Mouse (Mus musculus): ENCODE measurements around the gene Abcb8. TPM values are rescaled to one million over a fixed set of nuclear protein-coding genes. Genes with fewer than 3 reads are reported as not detected.
A peak's percentile ranks its signal among the peaks of the same experiment; 100 is the strongest.

Gene Abcb8
- total and polyA plus RNA-seq, 3 experiments = 81.2 to 151 (median 89.8) TPM

DNA sequence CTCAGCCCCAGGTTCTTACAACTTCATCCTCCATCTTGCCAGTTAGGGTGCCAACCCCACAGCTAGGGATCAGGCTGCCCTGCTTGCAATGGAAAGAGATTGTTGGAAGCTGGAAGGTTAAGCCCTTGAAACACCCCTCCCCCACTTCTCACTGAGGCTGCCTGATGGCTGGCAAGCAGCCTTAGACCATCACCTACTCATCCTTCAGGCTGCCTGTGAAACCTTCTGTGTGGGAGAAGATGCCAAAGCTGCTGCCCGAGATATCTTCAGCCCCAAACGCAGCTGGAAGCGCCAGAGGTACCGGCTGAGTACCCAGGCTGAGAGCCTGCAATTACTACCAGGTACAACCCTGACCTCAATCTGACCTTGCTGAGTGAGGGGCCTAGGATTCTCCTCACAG, 14.0 kb upstream of the Abcb8 start:
- TF ChIP-seq EP300 (IDR thresholded peaks at IDR 0.05; ENCODE audit: insufficient read depth, low read depth, low read length) (no peak), POLR2A (IDR thresholded peaks at IDR 0.05; ENCODE audit: insufficient read depth, low read depth, low read length) (no peak), CTCF (IDR thresholded peaks at IDR 0.05) (no peak)
- intact Hi-C loops (cut with DNase I) = no loop called here
- no peak for DNase-seq
- 81% methylated on average over 4 of the region's 4 CpGs for WGBS
- H3K79me2 ChIP-seq (replicated peaks; ENCODE audit: control insufficient read depth, insufficient read depth, low read length) = no peaks in the 10 kb centered on the region
- H3K4me3 ChIP-seq = no peak overlapping the region
- H3K9ac ChIP-seq (ENCODE audit: low read depth, low read length) = no peak overlapping the region
- no peaks in the 10 kb centered on the region for H3K27me3 ChIP-seq (ENCODE audit: control insufficient read depth, insufficient read depth, low read length)
- H3K27ac ChIP-seq = no peak overlapping the region
- peaks cover 6% of the 10 kb centered on the region for H3K4me1 ChIP-seq (ENCODE audit: control insufficient read depth, insufficient read depth, low read length)
- peaks cover 5% of the 10 kb centered on the region; the same call in 1 of the 2 replicates for H3K36me3 ChIP-seq (ENCODE audit: control insufficient read depth, insufficient read depth, low read length)

GRCm38 (mm10) chr5:24380499-24380898, 13.0 kb upstream of the Abcb8 start:
- Histone ChIP-seq H3K4me3 (no peak overlapping the region), H3K27me3 (ENCODE audit: control insufficient read depth, insufficient read depth, low read length) (no peaks in the 10 kb centered on the region), H3K36me3 (ENCODE audit: control insufficient read depth, insufficient read depth, low read length) (peaks cover 5% of the 10 kb centered on the region; the same call in 1 of the 2 replicates), H3K27ac (no peak overlapping the region), H3K79me2 (replicated peaks; ENCODE audit: control insufficient read depth, insufficient read depth, low read length) (no peaks in the 10 kb centered on the region), H3K4me1 (ENCODE audit: control insufficient read depth, insufficient read depth, low read length) (peaks cover 8% of the 10 kb centered on the region), H3K9ac (ENCODE audit: low read depth, low read length) (no peak overlapping the region)
- WGBS = 83% methylated on average over 4 of the region's 4 CpGs
- DNase-seq = no peak
- TF ChIP-seq CTCF (IDR thresholded peaks at IDR 0.05) = no peak
- no peak for TF ChIP-seq POLR2A (IDR thresholded peaks at IDR 0.05; ENCODE audit: insufficient read depth, low read depth, low read length)
- no peak for TF ChIP-seq EP300 (IDR thresholded peaks at IDR 0.05; ENCODE audit: insufficient read depth, low read depth, low read length)
- intact Hi-C loops (cut with DNase I) = no loop called here

DNA sequence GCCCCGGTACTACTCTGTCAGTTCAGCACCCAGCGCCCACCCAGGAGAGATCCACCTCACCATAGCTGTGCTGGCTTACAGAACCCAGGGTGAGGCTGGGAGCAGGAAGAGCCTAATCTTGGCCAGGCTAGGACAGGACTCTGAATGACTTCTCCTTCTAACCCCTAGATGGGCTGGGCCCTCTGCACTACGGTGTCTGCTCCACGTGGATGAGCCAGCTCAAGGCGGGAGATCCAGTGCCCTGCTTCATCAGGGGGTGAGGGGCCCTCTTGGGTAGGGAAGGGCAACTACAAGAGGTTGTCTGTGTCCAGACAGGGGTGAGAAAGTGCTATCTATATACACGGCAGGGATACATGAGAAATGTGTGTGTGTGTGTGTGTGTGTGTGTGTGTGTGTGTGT, 12.0 kb upstream of the Abcb8 start:
- H3K27me3 ChIP-seq (ENCODE audit: control insufficient read depth, insufficient read depth, low read length) = no peaks in the 10 kb centered on the region
- H3K36me3 ChIP-seq (ENCODE audit: control insufficient read depth, insufficient read depth, low read length) = peaks cover 5% of the 10 kb centered on the region; the same call in 1 of the 2 replicates
- H3K9ac ChIP-seq (ENCODE audit: low read depth, low read length) = no peak overlapping the region
- no peaks in the 10 kb centered on the region for H3K79me2 ChIP-seq (replicated peaks; ENCODE audit: control insufficient read depth, insufficient read depth, low read length)
- no peak for DNase-seq
- 78% methylated on average over 6 of the region's 6 CpGs for WGBS
- H3K27ac ChIP-seq = no peak overlapping the region
- TF ChIP-seq CTCF (IDR thresholded peaks at IDR 0.05) (no peak), POLR2A (IDR thresholded peaks at IDR 0.05; ENCODE audit: insufficient read depth, low read depth, low read length) (no peak), EP300 (IDR thresholded peaks at IDR 0.05; ENCODE audit: insufficient read depth, low read depth, low read length) (no peak)
- no peak overlapping the region for H3K4me3 ChIP-seq
- peaks cover 9% of the 10 kb centered on the region for H3K4me1 ChIP-seq (ENCODE audit: control insufficient read depth, insufficient read depth, low read length)
- intact Hi-C loops (cut with DNase I) = no loop called here

DNA sequence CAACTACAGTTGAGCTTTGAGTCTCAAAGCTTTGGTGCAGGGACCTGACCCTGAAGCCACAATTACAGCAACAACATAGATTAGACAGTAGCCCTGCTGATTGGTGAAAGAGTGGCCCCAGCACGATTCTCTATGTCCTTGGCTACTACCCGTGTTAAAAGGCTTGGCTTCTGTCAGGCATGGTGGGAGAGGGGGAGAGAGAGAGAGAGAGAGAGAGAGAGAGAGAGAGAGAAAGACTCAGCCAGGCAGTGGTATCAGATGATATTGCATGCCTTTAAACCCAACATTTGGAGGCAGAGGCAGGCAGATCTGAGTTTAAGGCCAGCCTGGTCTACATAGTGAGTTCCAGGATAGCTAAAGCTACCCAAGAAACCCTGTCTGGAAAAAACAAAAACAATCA, 11.5 kb upstream of the Abcb8 start:
- H3K27me3 ChIP-seq (ENCODE audit: control insufficient read depth, insufficient read depth, low read length) = no peaks in the 10 kb centered on the region
- intact Hi-C loops (cut with DNase I) = no loop called here
- WGBS = 60% methylated on average over 2 of the region's 2 CpGs

DNA sequence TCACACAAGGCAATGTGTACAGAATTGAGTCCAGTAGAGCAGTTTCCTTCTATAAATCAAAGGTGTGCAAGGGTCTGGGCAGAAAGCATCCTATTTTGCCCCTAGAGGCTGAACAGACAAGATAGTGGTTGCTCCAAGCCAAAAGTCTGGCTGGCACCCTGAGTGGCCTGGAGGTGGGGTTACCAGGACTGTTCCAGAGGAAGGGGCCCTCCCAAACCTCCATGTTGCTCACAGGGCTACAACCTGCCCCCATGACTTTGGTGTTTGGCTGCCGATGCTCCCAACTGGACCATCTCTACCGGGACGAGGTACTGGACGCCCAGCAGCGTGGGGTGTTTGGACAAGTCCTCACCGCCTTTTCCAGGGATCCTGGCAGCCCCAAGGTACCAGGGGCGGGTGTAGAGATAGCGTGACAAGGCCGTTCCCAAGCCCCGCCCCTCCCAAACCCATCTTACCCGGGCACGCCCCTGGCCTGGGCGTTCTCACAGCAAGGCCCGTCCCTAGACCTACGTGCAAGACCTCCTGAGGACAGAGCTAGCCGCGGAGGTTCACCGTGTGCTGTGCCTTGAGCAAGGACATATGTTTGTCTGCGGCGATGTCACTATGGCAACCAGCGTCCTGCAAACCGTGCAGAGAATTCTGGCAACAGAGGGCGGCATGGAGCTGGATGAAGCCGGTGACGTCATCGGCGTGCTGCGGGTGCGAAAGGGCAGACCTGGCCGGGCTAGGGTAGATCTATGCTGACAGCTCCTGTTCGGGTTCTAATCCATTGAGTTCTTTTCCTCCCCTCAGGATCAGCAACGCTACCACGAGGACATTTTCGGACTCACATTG, 10.2 kb upstream of the Abcb8 start:
- H3K79me2 ChIP-seq (replicated peaks; ENCODE audit: control insufficient read depth, insufficient read depth, low read length) = no peaks in the 10 kb centered on the region
- H3K27ac ChIP-seq = peak overlapping the region; percentile 69
- peak overlapping the region; percentile 24 for H3K9ac ChIP-seq (ENCODE audit: low read depth, low read length)
- peaks cover 5% of the 10 kb centered on the region; the same call in 1 of the 2 replicates for H3K36me3 ChIP-seq (ENCODE audit: control insufficient read depth, insufficient read depth, low read length)
- peaks cover 12% of the 10 kb centered on the region for H3K4me1 ChIP-seq (ENCODE audit: control insufficient read depth, insufficient read depth, low read length)
- H3K27me3 ChIP-seq (ENCODE audit: control insufficient read depth, insufficient read depth, low read length) = no peaks in the 10 kb centered on the region
- DNase-seq = peak; percentile 88 to 90
- H3K4me3 ChIP-seq = peak overlapping the region; percentile 48
- TF ChIP-seq EP300 (IDR thresholded peaks at IDR 0.05; ENCODE audit: insufficient read depth, low read depth, low read length) (peak; percentile 92), CTCF (IDR thresholded peaks at IDR 0.05) (peak; percentile 63), POLR2A (IDR thresholded peaks at IDR 0.05; ENCODE audit: insufficient read depth, low read depth, low read length) (no peak; the same call in none of the 2 replicates)
- 8% methylated on average over 34 of the region's 34 CpGs for WGBS
- intact Hi-C loops (cut with DNase I) = no loop called here

More for the DNA sequence above, 11.5 kb upstream of the Abcb8 start:
- Histone ChIP-seq H3K4me1 (ENCODE audit: control insufficient read depth, insufficient read depth, low read length) (peaks cover 9% of the 10 kb centered on the region), H3K4me3 (no peak overlapping the region), H3K36me3 (ENCODE audit: control insufficient read depth, insufficient read depth, low read length) (peaks cover 5% of the 10 kb centered on the region; the same call in 1 of the 2 replicates), H3K27ac (no peak overlapping the region), H3K9ac (ENCODE audit: low read depth, low read length) (no peak overlapping the region), H3K79me2 (replicated peaks; ENCODE audit: control insufficient read depth, insufficient read depth, low read length) (no peaks in the 10 kb centered on the region)
- TF ChIP-seq CTCF (IDR thresholded peaks at IDR 0.05) (no peak), EP300 (IDR thresholded peaks at IDR 0.05; ENCODE audit: insufficient read depth, low read depth, low read length) (no peak), POLR2A (IDR thresholded peaks at IDR 0.05; ENCODE audit: insufficient read depth, low read depth, low read length) (no peak)
- DNase-seq = no peak

DNA sequence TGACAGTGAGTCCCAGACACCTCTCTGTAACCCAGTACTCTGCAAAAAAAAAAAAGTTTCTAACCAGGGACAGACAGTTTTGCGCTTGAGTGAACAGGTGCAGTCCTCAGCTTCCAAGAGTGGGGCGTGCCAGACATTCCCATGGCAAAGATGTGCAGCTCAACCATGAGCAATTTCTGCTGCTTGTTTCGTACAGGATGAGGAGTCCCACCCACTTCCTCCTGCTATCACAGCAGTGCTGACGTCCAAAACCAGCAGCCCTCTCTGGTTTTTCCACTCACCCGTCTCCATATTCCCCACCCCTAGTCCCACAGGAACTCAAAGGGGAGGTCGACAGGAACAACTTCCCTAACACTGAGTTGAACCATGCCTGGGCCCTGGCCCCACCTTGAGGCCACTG, 9.1 kb upstream of the Abcb8 start:
- no peak overlapping the region for H3K4me3 ChIP-seq
- H3K27ac ChIP-seq = peak overlapping the region; percentile 69
- TF ChIP-seq EP300 (IDR thresholded peaks at IDR 0.05; ENCODE audit: insufficient read depth, low read depth, low read length) (peak; percentile 96), CTCF (IDR thresholded peaks at IDR 0.05) (no peak; the same call in 1 of the 2 replicates), POLR2A (IDR thresholded peaks at IDR 0.05; ENCODE audit: insufficient read depth, low read depth, low read length) (peak; percentile 56)
- no peaks in the 10 kb centered on the region for H3K27me3 ChIP-seq (ENCODE audit: control insufficient read depth, insufficient read depth, low read length)
- no peak overlapping the region for H3K9ac ChIP-seq (ENCODE audit: low read depth, low read length)
- peaks cover 12% of the 10 kb centered on the region for H3K4me1 ChIP-seq (ENCODE audit: control insufficient read depth, insufficient read depth, low read length)
- H3K36me3 ChIP-seq (ENCODE audit: control insufficient read depth, insufficient read depth, low read length) = peaks cover 5% of the 10 kb centered on the region; the same call in 1 of the 2 replicates
- peak; percentile 59 to 76 for DNase-seq
- intact Hi-C loops (cut with DNase I) = loop anchor here (1.0 kb wide), 1 partner anchor 20 kb away; the partner anchor contains the start of gene Nos3
- WGBS = 33% methylated on average over 6 of the region's 6 CpGs
- no peaks in the 10 kb centered on the region for H3K79me2 ChIP-seq (replicated peaks; ENCODE audit: control insufficient read depth, insufficient read depth, low read length)

Measured in heart, adult 2 months (tissue).